Mouse (Mus musculus): ENCODE results near the gene Vmn1r227. TPM values are rescaled to one million over a fixed set of nuclear protein-coding genes. Genes with fewer than 3 reads are reported as not detected.

The Vmn1r227 gene
- total RNA-seq (2021): not detected
- long read RNA-seq, experiment 1: 0 reads
- long read RNA-seq, experiment 2: 0 reads

GRCm38 (mm10) chr17:20729543-20729942, at the start of gene Vmn1r227:
Vmn1r227 (plus strand) TSS chr17:20729843.
- Histone ChIP-seq H3K4me3 (no peak within 1 kb of the TSS), H3K27ac (no peak within 1 kb of the TSS)
- no peak for TF ChIP-seq CTCF (conservative IDR thresholded peaks at IDR 0.05)
- DNase-seq (ENCODE audit: low spot score in 2 of 2): no peak

- no peak within 1 kb of the TSS for H3K27ac ChIP-seq
- no peak within 1 kb of the TSS for H3K4me3 ChIP-seq
- no peak for TF ChIP-seq CTCF (conservative IDR thresholded peaks at IDR 0.05)
- DNase-seq (ENCODE audit: low spot score in 2 of 2): no peak
These were observed 47.1 kb upstream of the Vmn1r227 start, which contains the start of gene Vmn1r226 for GRCm38 (mm10) chr17:20682543-20682942. Vmn1r226 (plus strand) TSS chr17:20682843.

GRCm38 (mm10) chr17:20786057-20786456, 56.4 kb downstream of the Vmn1r227 start, which contains the start of gene Vmn1r228:
Vmn1r228 (minus strand) TSS chr17:20786157.
- H3K4me3 ChIP-seq: no peak within 1 kb of the TSS
- no peak for TF ChIP-seq CTCF (conservative IDR thresholded peaks at IDR 0.05)

More at GRCm38 (mm10) chr17:20786057-20786456, 56.4 kb downstream of the Vmn1r227 start, which contains the start of gene Vmn1r228:
- no peak for DNase-seq (ENCODE audit: low spot score in 2 of 2)
- no peak within 1 kb of the TSS for H3K27ac ChIP-seq

Other genes starting within 250 kb of the Vmn1r227 start
- under 1 TPM in 1 of 2 experiments, not detected in 1; 0.05 TPM for gene Vmn2r108, start 248.5 kb upstream of the Vmn1r227 start, total RNA-seq (2021)
- not detected for gene Vmn1r225, start 231.7 kb upstream of the Vmn1r227 start, total RNA-seq (2021)
- not detected for gene Vmn2r109, start 165.1 kb upstream of the Vmn1r227 start, total RNA-seq (2021)
- gene Vmn2r110, start 133.4 kb upstream of the Vmn1r227 start, total RNA-seq (2021): not detected
- not detected for gene Fpr-rs3, start 105.0 kb upstream of the Vmn1r227 start, total RNA-seq (2021)
- not detected for gene Vmn1r226, start 47.0 kb upstream of the Vmn1r227 start, total RNA-seq (2021)
- gene Vmn1r228, start 56.3 kb downstream of the Vmn1r227 start, total RNA-seq (2021): not detected
- under 1 TPM in 1 of 2 experiments, not detected in 1; 0.05 TPM for gene Vmn1r229, start 81.7 kb downstream of the Vmn1r227 start, total RNA-seq (2021)
- not detected for gene Vmn1r230, start 110.6 kb downstream of the Vmn1r227 start, total RNA-seq (2021)
- gene Vmn1r231, start 175.2 kb downstream of the Vmn1r227 start, total RNA-seq (2021): not detected
- not detected for gene Vmn1r232, start 189.9 kb downstream of the Vmn1r227 start, total RNA-seq (2021)
- 100 to 1,000 TPM; 562 to 601 TPM for gene Ppp2r1a, start 215.5 kb downstream of the Vmn1r227 start, total RNA-seq (2021)

All from layer of hippocampus, adult 2 months (tissue).